Mouse (Mus musculus): Measurements from ENCODE around the gene Chn1. TPM values are rescaled to one million over a fixed set of nuclear protein-coding genes. Genes with fewer than 3 reads are reported as not detected.

Gene Chn1
- total RNA-seq, 2 experiments from 2014 or later = 3.5 to 5.7 TPM

DNA sequence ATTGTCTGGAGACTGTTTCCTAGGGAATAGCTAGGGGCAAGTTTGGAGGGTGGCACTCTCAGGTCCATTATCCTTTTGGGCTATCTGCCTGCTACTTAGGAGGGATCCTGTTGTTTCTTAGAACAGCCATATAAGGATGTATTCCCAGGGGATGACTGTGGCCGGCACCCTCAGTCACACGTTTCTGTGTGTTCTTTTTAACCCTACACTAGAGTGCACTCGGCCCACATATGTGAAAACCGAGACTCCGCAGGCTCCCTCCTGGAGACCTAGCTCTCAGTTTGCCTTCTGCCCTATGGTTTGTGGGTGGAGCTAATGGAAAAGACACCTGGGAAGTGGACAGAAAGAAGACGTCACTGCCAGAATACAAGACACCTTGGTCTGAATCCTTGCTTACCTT is 183.9 kb downstream of the Chn1 start:
- DNase-seq = no peak

DNA sequence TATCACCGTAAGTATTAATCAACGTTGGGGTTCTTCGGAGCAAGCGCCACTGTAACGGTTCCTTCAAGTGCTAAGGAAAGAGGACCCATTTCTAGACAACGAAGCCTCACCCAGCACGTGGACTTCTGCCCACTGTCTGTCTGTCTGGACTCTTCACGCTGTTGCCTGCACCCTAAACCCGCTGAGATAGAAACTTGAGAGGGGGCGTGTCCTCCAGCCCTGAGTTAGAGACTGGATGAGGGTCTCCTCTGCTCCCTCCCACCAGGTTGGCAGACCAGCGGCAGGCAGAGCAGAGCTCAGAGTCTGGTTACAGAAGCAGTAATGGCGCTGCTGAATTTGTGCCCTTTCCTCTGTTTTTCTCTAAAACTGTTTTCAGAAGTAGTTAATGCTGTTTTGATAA is 185.0 kb downstream of the Chn1 start:
- no peak for DNase-seq

DNA sequence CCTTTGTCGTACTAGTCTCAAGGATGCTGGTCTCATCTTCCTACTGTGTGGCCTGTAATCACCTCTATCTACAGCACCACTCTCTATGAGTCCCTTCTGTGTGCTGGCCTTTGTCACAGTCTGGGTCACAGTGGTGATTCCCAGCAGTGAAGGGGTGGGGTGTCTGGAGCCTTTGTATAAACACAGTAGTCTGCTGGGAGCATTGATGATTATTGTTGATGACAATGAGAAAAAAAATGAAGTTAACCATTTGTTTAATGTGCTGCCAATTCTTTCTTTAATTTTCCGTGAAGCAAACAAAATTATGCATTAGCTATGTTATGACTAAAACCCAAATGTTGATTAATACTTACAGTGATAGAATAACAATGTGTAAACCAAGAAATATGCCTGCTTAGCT is 186.2 kb downstream of the Chn1 start:
- no peak for DNase-seq

DNA sequence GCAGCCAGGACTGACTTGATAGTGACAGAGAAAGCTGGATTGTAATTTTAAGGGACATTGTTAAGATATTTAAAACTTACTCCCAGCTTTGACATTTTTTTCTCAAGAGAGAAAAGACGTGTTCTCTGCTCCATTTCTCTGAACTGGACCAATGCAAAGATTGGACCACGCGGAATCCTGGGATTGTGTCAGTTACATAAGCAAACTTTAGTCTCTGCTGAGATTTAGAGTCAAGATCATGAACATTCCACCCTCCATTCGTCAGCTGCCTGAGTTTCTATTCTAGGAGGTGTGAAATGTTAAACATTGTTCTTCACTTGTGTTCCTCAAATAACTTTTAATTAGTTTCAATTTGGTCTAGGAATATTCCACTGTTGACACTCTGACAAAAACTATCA is 188.0 kb downstream of the Chn1 start:
- no peak for DNase-seq

DNA sequence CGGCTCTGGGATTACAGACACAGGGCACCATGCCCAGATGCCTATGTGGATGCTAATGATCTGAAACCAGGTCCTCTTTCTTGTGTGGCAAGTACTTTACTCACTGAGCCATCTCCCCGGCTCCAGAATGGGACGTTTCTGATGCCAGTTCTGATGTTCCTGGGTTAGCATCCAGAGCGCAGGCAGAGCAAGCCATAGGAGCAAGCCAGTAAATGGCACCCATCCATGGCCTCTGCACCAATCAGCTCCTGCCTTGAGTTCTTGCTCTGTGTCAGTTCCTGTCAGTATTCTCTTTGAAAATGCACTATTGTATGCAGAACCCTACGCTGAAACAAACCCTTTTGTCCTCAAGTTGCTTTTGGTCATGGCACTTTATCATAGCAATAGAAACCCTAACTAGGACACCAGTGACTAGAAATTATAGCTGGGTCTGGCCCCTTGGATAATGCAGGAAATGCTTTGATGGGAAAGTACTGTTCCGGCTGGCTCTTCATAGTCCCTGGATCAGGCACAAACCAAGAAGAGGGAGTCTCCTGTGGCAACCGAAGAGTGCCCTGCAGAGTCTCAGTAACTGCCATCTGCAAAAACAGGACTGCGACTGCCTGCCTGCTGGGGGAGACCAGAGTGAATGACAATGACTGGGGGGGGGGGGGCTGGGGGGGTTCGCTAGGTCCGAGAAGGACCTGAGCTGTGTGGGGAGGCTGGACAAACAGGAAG is 188.6 kb downstream of the Chn1 start:
- DNase-seq = no peak

DNA sequence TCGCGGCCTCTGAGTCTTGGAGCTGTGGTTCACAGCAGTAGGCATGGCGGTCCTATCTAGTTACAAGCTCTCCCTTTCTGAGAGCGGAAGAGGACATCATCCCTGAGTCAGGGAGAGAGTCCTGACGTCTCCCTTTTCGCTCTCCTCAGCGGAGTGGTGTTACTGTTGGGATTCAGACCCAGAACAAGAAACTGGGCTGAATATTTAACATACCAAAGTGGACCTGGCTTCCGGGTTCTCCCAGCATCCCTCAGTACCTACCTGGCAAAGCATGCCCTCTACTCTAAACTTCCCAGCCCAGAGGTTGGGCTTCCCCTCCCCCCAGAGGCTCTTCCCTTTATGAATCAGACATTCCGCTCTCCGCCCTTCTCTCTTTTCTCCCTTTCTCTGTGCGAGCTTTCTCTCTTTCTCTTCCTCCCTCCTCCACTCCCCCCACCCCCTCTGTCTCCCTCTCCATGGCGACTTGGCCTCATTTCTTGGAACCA is 189.8 kb downstream of the Chn1 start:
- peak; percentile 21 for DNase-seq

DNA sequence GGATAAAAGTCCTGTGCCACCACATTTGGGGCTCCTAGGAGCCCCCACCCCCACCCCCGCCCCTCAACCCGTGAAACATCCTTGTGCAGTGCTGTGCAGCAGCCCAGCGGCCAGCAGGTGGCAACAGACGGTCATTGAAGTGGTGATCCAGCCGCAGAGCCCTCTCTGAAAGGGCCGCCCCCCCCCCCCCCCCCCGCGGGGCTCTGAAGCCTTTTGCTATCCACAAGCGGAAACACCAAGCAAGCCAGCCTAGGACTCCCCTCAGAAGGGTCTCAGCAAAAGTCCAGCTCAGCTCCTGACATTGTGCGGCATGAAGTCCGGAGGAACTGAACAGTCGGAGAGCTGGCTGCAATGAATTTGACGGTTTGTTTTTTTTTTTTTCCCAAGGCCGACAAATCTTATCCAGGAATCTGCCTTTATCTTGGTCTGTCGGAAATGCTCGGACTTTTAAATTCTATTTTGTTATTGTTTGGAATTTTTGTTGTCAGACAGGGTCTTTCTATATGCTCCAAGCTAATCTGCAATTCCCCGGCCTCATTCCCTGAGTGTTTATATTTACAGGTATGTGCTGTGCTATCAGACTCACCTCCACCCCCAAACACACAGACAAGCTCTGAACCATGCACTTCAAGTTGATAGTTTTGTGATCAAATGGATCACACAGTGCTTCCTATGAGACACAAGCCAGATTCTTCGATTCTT is 190.3 kb downstream of the Chn1 start:
- DNase-seq = peak; percentile 62

DNA sequence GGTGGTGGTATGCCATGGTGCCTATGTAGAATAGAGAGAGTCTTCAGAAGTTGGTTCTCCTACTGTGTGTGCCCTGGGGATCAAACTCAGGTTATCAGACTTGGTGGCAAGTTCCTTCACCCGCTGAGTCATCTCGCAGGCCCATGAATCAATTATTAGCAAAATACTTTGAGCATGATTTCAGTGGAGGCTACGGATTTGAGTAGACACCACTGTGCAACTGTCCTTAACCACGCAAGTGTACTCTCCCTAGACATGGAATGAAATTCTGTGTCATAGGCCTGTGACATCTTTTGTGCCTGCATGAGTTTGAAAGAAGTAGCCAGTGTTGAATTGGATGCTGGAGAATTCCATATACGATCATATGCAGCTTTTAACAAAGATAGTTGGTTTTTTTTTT is 194.4 kb downstream of the Chn1 start:
- DNase-seq = no peak

DNA sequence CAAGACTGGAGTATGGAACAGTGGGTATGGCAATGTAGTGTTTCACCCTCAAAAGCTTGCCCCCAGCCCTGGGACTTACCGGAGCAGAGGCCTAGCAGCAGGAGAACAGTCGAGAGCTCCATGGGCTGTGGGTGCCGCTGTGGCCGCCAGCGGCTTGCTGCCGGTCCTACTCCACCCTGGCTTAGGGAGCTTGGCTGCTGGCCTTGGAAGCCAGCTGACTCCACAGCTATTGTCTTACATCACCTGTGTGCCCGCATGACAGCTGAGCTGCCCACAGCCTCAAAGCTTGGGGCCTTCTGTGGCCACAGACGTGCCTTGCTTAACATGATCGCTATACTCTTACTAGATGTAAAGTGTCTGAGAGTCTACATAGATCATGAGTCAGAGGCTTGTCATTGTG is 195.0 kb downstream of the Chn1 start, which contains the start of gene Chrna1:
TSS of gene Chrna1 (minus strand) at position 173 of the 400 bp plus-strand sequence.
- DNase-seq = peak; percentile 26

DNA sequence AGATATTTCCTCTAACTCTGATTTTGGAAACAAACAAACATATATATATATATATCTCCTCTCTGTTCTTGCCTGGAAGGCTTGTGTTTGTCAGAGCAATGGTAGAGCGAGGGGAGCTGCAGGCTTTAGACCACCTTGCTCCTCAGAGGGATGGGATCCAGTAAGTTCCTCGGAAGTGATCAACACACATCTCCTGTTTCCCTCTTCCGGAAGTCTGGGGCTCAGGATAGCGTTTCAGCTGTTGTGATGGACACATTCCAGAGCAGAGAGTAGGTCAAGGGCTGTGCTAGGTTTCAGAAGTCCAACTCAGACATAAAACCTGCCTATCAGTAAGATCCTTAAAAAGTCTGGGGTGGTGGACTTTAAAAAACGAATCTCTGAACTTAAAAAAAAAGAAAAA is 196.0 kb downstream of the Chn1 start:
- DNase-seq = no peak

DNA sequence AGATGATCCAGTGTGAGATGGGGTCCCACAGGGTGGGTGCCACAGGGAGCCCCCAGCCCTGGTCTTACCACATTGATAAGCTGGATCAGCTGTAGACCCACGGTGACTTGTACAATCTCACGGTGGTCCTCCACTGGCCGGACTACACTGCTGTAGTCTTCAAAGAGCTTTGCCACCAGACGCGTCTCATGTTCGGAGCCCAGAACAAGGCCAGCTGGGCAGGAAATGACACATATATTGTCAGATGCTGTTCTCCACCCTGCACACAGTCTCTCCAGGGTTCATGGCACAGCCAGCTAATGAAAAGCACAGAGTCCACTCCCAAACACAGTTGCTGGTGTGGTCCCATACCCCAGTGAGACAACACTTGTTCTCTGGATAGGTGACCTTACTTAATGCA is 200.7 kb downstream of the Chn1 start:
- DNase-seq = no peak

DNA sequence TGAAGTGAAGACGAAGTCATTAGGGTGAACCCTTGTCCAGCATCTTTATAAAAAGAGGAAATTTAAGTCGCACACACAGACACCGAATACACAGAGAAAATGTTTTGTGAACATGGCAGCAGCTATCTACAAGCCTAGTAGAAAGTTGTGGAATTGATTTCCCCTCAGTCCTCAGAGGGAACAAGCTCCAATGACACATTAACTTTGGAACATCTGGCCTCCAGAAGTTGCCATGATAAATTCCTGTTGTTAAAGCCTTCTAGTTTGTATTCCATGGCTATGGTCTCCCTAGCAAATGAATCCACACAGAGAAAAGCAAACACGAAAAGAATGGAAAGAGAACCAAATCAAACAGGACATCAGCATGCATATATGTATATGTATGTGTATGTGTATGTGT is 201.6 kb downstream of the Chn1 start:
- no peak for DNase-seq

DNA sequence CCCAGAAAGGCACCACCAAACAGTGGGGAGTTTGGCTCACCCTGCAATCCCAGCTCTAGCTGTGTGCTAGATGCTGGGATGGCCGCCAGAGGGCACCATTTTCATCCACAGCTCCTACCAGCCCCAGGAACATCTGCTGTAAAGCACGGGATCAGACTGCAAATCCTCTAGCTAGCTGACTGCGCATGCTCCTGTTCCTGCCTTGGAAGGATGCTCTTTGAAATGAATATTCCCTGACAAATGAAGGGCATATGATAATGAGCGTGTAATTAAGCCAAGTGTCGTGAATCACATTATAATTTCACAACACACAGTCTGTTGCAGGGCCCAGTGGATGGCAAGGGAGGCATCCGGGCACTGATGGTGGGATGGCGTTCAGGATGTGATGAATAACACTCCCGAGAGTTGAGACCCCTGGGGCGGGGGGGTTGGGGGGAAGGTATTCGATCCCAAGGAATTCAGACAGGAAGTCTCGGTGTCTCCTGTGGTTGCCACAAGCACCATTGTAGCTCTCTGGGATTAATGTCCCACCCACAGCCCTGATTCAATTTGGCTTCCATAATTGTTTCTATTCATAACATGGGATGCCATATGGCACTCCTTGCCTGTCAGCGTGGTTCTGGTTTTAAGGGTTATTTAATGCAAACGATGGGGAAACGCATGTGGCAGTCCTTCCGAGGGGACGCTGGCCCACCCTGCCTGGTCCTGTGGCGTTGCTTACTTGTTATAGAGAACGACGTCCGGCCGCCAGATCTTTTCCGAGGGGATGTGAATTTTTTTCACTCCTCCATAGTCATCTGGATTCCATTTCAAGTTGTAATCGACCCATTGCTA is 202.4 kb downstream of the Chn1 start:
- peak; percentile 49 for DNase-seq

DNA sequence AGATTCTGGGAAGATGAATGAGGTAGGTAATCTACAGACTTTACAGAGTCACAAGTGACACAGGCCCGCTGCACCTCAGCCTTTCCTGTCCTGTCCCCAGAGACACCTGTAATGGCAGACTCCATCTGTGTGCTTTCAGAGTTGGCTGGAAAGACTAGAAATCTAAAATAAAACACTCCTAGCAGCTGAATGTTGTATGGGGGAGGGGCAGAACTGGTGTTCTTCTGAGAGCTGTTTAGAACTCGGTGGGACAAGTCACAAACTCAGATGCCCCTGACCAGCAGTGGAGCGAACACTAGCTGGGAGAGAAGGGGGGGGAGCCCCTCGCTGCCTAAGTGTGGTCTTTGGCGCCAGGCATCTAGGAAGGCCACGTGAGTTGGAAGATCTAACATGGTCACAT is 203.2 kb downstream of the Chn1 start:
- DNase-seq = no peak

DNA sequence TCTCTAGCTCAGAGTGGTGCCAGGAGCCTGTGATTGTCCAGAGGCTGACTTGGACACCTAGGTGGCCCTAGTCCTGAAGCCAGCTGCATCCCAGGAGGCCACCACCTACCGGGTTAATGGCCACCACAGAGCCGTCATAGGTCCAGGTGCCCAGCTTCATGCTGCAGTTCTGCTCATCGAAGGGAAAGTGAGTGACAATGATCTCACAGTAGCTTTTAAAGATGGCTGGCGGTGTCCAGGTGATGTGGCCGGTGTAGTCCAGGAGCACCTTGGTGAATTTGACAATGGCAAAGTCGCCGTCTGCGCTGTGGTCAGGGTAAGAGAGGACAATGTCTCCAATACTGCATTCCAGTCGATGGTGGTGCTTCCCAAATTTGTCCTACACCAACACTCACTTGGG is 203.8 kb downstream of the Chn1 start:
- DNase-seq = no peak

DNA sequence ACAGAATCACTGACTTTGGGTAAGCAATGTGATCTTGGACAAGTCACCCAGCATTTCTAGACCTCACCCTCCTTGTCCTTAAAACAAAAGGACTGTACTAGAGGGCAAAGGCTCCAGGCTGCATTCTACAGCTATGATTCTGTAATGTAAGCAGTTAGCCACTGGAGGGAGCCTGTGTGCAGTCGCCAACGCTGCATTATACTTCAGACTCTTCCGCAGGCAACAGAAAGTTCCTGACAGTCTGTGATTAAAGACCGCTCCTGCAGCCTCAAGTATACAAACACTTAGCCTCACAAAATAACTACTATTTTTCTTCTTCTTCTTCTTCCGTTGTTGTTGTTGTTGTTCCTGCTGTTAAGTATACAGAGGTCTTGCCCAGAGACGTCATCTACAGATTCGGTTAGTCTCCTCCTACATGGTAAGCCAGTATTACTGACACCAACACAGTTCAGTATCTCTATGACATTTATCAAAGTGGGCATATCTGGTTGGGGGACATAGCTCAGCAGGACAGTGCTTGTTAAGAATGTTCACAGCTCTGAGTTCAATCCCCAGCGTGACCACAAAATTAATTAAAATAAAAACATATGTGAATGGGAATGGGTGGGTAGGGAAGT is 208.0 kb downstream of the Chn1 start:
- DNase-seq = no peak

DNA sequence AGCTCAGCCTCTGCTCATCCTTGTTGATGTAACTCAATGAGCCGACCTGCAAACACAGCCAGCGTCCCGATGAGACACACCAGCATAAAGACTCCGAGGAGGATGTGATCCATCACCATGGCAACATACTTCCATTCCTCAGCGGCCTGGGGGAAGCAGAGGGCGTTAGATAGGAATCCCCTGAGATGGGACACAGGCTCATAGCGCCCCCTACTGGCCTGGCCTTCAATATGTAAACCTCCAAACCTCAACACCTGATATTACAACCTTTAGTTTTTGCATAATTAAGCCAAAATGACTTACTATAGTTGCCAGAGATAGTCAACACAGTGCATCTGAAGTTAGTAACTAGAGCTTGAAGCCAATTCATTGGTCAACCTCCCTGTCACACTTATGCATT is 209.0 kb downstream of the Chn1 start:
- no peak for DNase-seq

DNA sequence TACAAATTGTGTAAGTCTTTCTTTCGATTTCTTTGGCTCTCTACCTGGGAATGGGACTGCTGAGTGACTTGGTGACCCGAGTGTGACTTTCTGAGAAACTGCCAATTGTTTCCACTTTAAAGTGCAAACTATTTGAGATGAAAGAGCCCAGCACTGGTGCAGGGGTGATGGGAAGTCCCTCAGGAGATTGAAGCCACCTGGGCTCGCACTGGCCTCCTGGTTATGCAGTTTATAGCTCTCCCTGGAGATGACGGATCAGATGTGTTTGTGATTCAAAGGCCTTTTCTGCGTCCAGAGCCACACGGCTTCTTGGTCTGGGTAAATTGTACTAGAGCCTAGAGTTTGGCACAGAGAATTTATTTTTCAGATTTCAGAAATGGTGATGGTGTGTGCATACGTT is 211.5 kb downstream of the Chn1 start:
- DNase-seq = no peak

DNA sequence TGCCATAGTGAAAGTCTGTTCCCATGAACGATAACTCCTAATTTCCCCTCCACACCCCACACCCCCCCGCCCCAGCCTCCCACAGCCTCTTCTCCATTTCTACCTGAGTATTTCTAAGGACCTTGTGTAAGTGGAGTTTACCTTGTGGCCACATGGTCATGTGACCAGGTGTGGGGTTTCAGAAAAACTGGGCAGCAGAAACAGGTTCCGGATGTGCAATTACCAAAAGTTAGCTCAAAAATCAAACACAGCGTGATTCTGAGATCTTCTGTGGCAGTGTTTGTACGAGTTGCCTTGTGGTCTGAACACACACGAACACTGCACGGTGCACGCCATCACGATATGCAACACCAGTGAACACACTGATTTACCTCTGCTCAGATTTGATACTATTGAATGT is 212.5 kb downstream of the Chn1 start:
- no peak for DNase-seq

DNA sequence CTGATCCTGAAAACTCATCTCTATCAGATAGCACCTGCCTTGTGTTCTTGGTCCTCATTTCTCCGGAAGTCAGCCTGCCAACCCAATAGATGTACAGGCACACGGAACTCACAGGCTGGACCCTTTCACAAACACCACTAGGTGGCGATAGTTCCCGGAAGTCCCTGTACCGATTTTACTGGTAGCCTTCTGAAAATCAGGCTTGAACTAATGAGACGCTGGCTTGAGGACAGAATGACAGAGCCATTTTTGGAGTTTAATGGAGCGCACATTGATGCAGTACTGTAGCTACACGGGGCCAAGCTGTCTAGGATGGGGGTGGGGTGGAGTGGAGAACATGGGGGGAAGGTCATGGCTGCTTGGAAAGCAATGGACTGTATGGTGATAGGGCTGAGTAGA is 213.5 kb downstream of the Chn1 start:
- no peak for DNase-seq

DNA sequence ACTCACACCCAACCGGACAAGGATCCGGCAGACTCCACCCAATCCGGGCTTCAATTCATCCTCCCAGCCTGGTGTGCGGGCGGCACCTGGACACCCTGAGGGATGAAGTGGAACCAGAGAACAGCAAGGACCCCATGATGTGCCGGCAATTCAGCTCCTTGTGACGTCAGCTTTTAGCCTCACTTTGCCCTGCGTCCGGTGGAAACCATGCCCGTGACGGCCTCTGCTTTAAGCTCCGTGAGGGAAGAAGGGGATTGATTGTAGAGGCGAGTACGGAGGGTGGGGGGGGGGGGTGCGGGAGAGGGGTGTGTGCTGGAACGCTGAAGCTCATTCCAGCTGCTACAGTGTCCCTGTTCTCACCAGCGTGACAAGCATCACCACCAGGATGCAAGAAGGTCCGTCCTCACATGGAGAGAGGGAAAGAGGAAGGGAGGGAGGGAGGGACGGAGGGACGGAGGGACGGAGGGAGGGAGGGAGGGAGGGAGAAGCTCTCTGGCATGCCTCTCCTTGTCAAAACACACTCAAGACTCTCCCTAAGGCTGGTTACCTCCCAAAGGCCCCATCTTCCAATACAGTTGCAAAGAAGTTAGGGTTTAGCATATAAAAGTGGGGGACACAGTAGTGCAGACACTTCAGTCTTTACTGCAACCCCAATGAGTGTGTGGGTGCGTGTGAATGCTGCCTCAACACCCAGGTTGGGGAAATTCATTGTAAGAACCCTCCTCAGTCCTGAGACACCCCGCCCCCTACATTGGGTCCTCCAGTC is 214.1 kb downstream of the Chn1 start:
- no peak for DNase-seq

Data from gastrocnemius, postnatal 25 days (tissue).